Mouse (Mus musculus) layer of hippocampus, postnatal 36 days (tissue): Measurements from ENCODE around the gene Ripply1. TPM values are rescaled to one million over a fixed set of nuclear protein-coding genes. Genes with fewer than 3 reads are reported as not detected.

Source experiments
- DNase-seq, 2 experiments: peaks; one replicate each; pipeline ENCODE4 v3.0.0; 2022
- total RNA-seq, 2 experiments: library from RNA; stranded (reverse); gene quantifications; 2 replicates each; pipeline ENCODE4 v1.2.3; 2021

Gene Ripply1
- not detected for total RNA-seq

- DNase-seq = no peak
Measured at GRCm38 (mm10) chrX:139782278-139783044, at the start of gene Ripply1. Ripply1 (minus strand) TSS chrX:139782353.

DNA sequence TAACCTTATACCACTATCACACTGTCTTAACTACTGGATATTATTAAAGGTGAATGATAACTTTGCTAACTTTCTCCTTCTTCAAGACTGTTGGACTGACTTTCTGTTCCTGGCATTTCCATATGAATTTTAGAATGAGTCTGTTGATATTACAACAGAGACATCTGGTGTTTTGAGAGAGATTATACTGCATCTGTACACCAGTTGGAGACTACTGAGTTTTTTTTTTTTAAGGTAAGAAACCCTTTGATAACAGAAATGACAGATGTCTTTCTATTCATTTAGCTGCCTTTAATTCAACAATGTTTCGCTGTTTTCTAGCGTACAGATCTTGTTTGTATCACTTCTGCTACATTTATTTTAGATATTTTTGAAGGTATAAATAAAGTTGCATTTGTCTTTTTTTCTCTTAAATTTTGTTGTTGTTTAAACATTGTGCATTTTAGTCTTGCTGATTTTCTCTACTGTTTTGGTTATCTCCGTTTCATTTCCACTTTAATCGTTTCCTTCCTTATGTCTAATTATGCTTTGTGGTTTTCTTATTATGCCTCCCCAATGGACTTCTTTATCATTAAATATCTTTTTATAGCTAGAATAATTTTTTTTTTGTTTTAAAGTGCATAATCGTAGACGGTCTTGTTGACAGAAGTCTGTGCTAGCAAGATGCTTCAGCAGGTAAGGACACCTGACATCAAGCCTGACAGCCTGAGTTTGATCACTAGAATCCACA is 46.4 kb upstream of the Ripply1 start:
- no peak for DNase-seq

GRCm38 (mm10) chrX:139826926-139827325 is 44.8 kb upstream of the Ripply1 start:
- DNase-seq = no peak

DNA sequence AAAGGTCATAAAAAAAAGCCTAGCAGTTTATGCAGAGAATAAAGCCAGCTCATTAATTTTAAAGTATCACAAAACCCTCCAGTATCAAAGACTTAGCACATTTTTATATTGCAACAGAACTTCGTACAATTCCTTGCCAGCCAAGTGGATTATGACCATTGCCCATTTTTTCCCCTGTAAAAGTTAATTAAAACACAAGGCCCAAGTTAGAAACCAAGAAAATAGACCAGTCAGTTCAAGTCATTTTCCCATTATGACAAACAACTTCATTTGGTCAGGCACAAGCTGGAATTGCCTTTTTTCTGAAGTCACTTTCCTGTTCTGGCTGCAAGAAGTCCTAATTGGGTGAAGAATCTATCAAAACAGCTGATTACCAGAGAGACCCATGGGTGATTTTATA is 43.2 kb upstream of the Ripply1 start:
- no peak for DNase-seq

- no peak for DNase-seq
Measured at GRCm38 (mm10) chrX:139815201-139815600, 33.0 kb upstream of the Ripply1 start.

DNA sequence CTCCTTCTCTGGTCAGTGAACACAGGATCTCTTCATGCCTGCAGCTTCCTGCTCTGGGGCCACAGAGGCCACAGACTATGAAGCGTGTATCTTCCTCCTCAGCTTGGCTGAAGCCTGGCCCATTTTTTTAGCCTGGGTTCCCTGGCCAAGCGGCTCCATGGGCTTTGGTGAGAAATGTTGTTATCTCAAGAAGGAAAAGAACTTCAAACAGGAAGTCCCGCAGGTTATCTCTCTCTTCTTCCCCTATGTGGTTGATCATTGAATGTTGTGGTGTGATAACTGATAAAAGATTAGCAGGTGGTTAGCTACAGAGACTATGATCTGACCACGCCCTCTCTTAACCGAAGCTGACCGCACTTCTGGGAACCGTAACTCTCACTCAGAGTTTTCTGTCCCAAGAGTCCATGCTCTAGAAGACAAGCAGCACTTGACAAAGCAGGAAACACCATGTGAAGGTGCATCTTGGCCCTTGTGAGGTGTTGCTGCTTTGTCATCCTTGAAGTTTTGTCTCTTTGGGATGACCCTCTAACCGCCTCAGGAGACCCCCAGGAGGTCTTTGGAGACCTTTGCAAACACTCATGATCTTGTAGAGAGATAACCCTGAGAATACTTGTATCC is 32.0 kb upstream of the Ripply1 start:
- no peak for DNase-seq

- no peak for DNase-seq
Measured at GRCm38 (mm10) chrX:139813299-139814002, 31.3 kb upstream of the Ripply1 start.

DNA sequence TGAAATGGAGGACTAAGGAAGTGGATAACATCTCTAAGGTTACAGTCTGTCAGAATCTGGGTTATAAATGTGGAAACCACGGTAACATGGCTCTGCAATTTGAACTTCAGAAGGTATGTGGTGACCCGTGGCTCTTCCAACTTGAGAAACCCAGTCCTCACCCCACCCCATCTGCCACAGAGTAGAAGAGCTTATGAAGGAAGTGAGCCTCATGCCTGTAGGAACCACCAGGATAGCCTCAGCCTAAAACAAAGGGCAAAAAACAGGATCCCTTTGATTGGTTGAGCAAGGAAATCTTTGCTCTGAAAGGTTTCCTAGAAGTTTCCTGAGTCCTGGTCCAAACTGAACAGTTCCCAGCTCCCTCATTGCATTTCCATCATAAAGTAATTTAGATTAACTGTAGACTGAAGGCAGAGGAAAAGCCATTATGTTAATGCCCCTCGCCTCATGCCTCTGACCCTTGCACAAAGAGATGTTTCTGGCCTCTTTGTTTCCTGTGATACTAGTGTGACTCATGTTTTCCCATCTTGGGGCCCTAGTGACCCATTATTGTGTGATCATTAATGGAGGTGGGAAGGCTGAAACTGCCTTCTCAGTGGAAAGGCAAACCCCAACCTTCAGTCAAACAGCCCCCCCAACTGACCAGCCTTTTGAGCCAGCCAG is 30.6 kb upstream of the Ripply1 start:
- DNase-seq = no peak

DNA sequence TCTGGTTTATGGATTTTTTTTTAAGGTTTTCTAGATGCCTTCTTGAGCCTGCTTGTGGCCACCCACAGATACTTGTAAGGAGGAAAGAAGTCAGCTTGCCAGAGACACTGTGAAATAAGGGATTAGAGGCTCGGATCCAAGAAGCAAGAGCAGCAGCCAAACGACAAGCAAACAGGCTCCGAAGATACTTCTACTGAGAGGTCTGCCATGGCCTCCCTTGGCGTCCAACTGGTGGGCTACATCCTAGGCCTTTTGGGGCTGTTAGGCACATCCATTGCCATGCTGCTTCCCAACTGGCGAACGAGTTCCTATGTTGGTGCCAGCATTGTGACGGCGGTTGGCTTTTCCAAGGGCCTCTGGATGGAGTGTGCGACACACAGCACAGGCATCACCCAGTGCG is 26.3 kb upstream of the Ripply1 start:
- DNase-seq = no peak

- DNase-seq = peak; percentile 2 to 5
Measured at GRCm38 (mm10) chrX:139808085-139808484, 25.9 kb upstream of the Ripply1 start.

- no peak for DNase-seq
Measured at GRCm38 (mm10) chrX:139807391-139807790, 25.2 kb upstream of the Ripply1 start.

GRCm38 (mm10) chrX:139805918-139806317 is 23.8 kb upstream of the Ripply1 start:
- DNase-seq = no peak

- DNase-seq = no peak
Measured at GRCm38 (mm10) chrX:139803028-139803427, 20.9 kb upstream of the Ripply1 start.

DNA sequence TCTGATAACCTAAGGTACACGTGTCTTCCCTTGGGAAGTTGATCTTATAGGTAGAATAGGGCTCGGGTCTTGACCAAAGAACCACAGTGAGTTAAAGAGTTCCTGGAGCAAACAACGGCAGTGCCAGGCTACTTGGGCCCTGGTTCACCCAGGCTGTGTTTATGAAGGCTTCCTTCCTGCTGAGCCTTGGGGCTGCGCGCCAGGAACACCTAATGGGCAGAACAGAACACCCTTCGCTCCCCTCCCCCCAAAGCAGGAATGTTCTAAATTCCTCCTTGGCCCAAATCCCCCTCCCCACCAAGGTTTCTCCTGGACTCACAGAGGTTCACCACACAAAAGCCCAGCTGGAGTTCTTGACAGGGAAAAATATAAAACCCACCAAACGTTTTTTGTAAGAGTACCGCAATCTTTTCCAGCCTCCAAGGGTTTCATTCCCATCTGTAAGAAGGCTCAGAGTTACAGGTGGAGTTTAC is 18.3 kb upstream of the Ripply1 start, which contains the start of gene Cldn2:
Gene Cldn2 (plus strand): TSS at position 423 of the 473 bp plus-strand sequence.
- no peak for DNase-seq

- no peak for DNase-seq
Measured at GRCm38 (mm10) chrX:139799953-139800352, 17.8 kb upstream of the Ripply1 start.

DNA sequence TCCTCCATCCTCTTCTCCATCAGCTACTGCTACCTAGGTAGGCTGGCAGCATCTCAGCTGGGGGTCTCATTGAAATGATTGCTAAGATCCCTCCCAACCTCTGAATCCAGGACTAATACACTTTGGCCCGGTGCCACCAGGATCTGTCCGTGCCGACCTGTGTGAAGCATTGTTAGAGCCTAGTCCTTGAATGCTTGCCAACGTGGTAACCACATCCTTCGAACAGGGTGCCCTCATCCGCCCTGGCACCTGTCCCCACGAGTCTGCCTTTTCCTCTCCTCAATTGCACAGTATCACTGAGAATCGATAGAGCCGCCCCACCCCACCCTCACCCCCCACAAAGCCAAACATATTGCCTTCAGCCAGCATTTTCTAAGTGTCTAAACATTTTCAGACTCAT is 15.7 kb upstream of the Ripply1 start:
- no peak for DNase-seq

- no peak for DNase-seq
Measured at GRCm38 (mm10) chrX:139796037-139796436, 13.9 kb upstream of the Ripply1 start.

DNA sequence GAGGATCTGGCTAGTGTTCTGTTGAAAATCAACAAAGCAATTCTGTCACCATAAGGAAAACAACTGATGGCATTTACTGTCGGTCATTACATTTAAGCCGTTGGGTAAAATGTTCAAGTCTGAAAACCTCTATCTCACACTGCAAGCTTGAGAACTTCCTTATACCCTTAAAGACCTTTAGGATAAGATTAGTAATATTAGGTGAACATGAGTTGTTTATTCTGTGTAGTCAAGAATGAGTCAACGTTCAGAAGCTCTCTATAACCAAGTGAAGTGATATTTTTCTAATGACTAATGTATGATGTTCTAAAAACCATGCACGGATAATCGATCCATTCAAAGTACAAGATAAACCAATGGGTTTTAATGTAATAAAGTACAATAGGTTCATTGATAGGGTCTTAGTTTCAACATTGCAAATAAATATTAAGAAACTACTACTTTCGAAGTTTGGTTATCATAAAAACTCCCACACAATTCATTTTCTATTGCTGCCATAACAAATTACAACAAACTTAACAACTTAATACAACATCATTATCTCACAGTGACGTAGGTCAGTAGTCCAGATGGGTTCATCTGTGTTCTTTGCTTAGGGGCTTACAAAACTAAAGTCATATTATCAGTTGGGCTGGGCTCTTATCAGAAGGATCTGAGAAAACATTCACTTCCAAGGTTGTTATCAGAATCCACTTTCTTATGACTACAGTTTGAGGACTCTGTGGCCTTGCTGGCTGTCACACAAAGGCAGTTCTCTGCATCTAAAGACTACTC is 12.1 kb upstream of the Ripply1 start:
- no peak for DNase-seq

DNA sequence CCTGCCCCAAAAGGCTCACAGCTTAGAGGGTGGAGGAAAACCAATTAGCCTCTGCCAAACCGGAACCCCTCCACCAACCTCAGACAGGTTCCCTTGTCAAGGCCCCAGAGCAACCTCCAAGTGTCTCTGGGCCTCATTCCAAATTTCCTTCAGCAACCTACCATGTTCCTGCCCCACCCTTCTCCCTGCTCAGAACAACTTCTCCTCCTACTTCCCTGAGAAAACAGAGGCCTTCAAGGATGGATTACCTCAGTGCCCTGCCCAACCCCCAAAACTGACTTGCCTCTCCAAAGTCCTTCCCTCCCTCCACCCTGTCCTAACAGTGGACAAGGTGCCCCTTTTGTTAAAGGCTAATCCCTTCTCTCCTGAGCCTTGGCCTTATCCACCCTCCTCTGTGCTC is 3.6 kb upstream of the Ripply1 start:
- no peak for DNase-seq

DNA sequence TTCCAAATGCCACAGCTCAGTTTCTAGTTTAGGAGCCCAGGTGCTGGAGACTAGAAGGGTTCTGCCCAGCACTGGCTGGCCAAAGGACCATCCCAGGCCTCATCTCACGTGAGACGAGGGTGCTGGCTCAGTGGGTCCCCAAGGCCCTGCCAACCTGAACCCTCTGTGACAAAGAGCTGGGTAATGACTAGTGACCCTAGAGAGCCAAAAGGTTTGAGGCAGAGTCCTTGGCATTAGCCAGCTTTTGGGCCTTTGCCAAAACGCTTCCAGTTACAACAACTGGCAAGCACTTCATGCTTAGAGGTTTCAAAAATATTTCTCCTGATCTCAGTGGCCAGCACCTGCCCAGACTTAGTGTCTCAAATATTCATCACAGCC is 881 bp upstream of the Ripply1 start:
- DNase-seq = no peak

- DNase-seq = no peak
Measured at GRCm38 (mm10) chrX:139781563-139781962, 590 bp downstream of the Ripply1 start.
